Mouse (Mus musculus): ENCODE data around the gene G0s2. TPM values are rescaled to one million over a fixed set of nuclear protein-coding genes. Genes with fewer than 3 reads are reported as not detected.

Gene G0s2
- total and polyA plus RNA-seq, 3 experiments: not detected

DNA sequence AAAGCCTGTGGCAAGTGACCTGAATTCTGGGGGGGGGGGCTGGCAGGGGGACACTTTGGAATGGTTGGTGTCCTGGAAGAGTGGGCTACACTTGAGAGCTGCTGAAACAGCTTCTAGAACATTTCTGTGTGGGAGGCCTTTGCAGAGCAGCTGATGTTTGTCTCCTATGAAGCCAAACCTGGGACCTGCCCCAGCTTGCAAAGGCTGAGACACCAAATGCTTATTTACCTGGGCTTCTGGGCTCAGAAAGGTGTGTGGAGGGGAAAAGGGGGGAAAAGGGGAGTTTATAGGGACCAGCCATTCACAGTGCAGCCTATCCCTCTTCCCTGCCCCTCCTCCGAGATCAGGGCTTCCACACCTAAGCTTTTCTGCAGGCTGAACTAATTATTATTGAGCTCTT lies 27.0 kb upstream of the G0s2 start:
- Histone ChIP-seq H3K27ac (ENCODE audit: insufficient read depth, low read depth) (no peak overlapping the region), H3K4me2 (ENCODE audit: insufficient read depth, low read depth, poor library complexity, severe bottlenecking) (no peak overlapping the region), H3K4me1 (ENCODE audit: control insufficient read depth in 1 of 2, insufficient read depth in 2 of 2) (peaks cover 0 to 15% of the 10 kb centered on the region in 2 experiments; a peak in 2 of 4 replicates), H3K36me3 (replicated peaks in 1 of 2; ENCODE audit: control insufficient read depth in 1 of 2, insufficient read depth in 1 of 2, low read length in 1 of 2) (no peaks in the 10 kb centered on the region), H3K27me3 (replicated peaks) (no peaks in the 10 kb centered on the region), H3K9ac (ENCODE audit: insufficient read depth, low read depth) (no peak overlapping the region), H3K79me2 (replicated peaks; ENCODE audit: control insufficient read depth, extremely low read depth, insufficient read depth, poor library complexity, severe bottlenecking) (no peaks in the 10 kb centered on the region), H3K9me3 (replicated peaks; ENCODE audit: low read length) (no peaks in the 10 kb centered on the region), H3K4me3 (replicated peaks in 1 of 3; ENCODE audit: low read depth in 2 of 3, low read length in 2 of 3, poor library complexity in 1 of 3) (no peak overlapping the region)
- in situ Hi-C loops (cut with MboI; ENCODE audit: low pct_ligation_motif_present, low pct_unique_long_range_greater_than_20kb, low sequenced_read_pairs) (no loop called here), dilution Hi-C loops (cut with MboI; ENCODE audit: extremely low pct_ligation_motif_present, extremely low pct_unique_long_range_greater_than_20kb, low sequenced_read_pairs) (no loop called here)
- TF ChIP-seq USF1 (IDR thresholded peaks at IDR 0.05; ENCODE audit: low read depth, low read length): no peak
- TF ChIP-seq ELF1 (IDR thresholded peaks at IDR 0.05; ENCODE audit: low read depth, low read length): no peak
- TF ChIP-seq USF2 (conservative IDR thresholded peaks at IDR 0.05; ENCODE audit: low read depth, low read length): no peak
- no peak for TF ChIP-seq MYC (IDR thresholded peaks at IDR 0.05; ENCODE audit: low read depth, low read length)
- no peak for TF ChIP-seq ZC3H11A (IDR thresholded peaks at IDR 0.05; ENCODE audit: low read depth, low read length)
- TF ChIP-seq KAT2A (IDR thresholded peaks at IDR 0.05; ENCODE audit: insufficient replicate concordance, low read length): no peak
- DNase-seq (ENCODE audit: extremely low read depth): no peak

DNA sequence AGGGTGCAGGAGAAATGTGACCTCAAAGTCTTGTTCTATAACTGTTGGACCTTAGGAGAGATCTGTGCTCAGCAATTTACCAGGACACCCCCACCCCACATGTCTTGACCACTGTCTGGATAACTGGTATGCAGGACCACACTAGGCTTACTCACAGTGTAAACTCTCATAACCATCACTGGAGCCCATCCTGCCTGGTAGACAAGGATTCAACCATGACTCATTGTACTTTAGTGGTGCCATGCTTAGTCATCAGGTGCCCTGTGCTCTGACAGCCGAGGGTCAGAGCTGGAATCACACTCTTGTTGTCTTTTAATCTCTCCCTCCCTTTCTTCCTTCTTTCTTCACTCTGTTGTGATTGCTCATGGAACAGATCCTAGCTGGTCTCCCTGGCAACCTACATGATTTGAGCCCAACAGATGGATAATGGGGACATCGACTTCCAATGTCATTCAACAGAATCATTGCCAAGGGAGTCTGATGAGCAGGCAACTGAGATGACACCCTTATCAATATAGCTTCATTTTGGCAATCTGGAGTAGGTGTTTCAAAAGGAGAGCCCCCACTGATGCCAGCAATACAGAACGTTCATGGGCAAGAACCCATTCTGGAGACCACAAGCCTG lies 25.2 kb upstream of the G0s2 start:
- no peak for DNase-seq (ENCODE audit: extremely low read depth)
- no peaks in the 10 kb centered on the region for H3K79me2 ChIP-seq (replicated peaks; ENCODE audit: control insufficient read depth, extremely low read depth, insufficient read depth, poor library complexity, severe bottlenecking)
- no peak overlapping the region for H3K4me3 ChIP-seq (replicated peaks in 1 of 3; ENCODE audit: low read depth in 2 of 3, low read length in 2 of 3, poor library complexity in 1 of 3)
- no peaks in the 10 kb centered on the region for H3K27me3 ChIP-seq (replicated peaks)
- no peak overlapping the region for H3K4me2 ChIP-seq (ENCODE audit: insufficient read depth, low read depth, poor library complexity, severe bottlenecking)
- no peaks in the 10 kb centered on the region for H3K9me3 ChIP-seq (replicated peaks; ENCODE audit: low read length)
- H3K36me3 ChIP-seq (replicated peaks in 1 of 2; ENCODE audit: control insufficient read depth in 1 of 2, insufficient read depth in 1 of 2, low read length in 1 of 2): no peaks in the 10 kb centered on the region
- peaks cover 0 to 5% of the 10 kb centered on the region in 2 experiments; a peak in 2 of 4 replicates for H3K4me1 ChIP-seq (ENCODE audit: control insufficient read depth in 1 of 2, insufficient read depth in 2 of 2)
- H3K27ac ChIP-seq (ENCODE audit: insufficient read depth, low read depth): no peak overlapping the region
- dilution Hi-C loops (cut with MboI; ENCODE audit: extremely low pct_ligation_motif_present, extremely low pct_unique_long_range_greater_than_20kb, low sequenced_read_pairs) (no loop called here), in situ Hi-C loops (cut with MboI; ENCODE audit: low pct_ligation_motif_present, low pct_unique_long_range_greater_than_20kb, low sequenced_read_pairs) (no loop called here)
- no peak overlapping the region for H3K9ac ChIP-seq (ENCODE audit: insufficient read depth, low read depth)
- TF ChIP-seq UBTF (IDR thresholded peaks at IDR 0.05; ENCODE audit: low read depth, low read length): no peak
- no peak for TF ChIP-seq MXI1 (IDR thresholded peaks at IDR 0.05; ENCODE audit: low read depth, low read length)
- no peak for TF ChIP-seq ZKSCAN1 (IDR thresholded peaks at IDR 0.05; ENCODE audit: borderline replicate concordance, low read depth, low read length)
- TF ChIP-seq HCFC1 (IDR thresholded peaks at IDR 0.05; ENCODE audit: low read depth, low read length): no peak
- no peak for TF ChIP-seq GABPA (IDR thresholded peaks at IDR 0.05; ENCODE audit: insufficient replicate concordance, low read depth, low read length)
- TF ChIP-seq SMC3 (IDR thresholded peaks at IDR 0.05; ENCODE audit: low read depth, low read length): no peak
- no peak for TF ChIP-seq BHLHE40 (IDR thresholded peaks at IDR 0.05; ENCODE audit: low read depth, low read length)
- no peak for TF ChIP-seq CHD2 (IDR thresholded peaks at IDR 0.05; ENCODE audit: low read length)
- TF ChIP-seq RCOR1 (conservative IDR thresholded peaks at IDR 0.05; ENCODE audit: low read depth, low read length): no peak
- TF ChIP-seq ELF1 (IDR thresholded peaks at IDR 0.05; ENCODE audit: low read depth, low read length): no peak
- TF ChIP-seq TBP (conservative IDR thresholded peaks at IDR 0.05; ENCODE audit: low read depth, low read length): no peak
- no peak for TF ChIP-seq MYC (IDR thresholded peaks at IDR 0.05; ENCODE audit: low read depth, low read length)
- TF ChIP-seq ETS1 (conservative IDR thresholded peaks at IDR 0.05; ENCODE audit: low read depth, low read length): no peak
- no peak for TF ChIP-seq ZC3H11A (IDR thresholded peaks at IDR 0.05; ENCODE audit: low read depth, low read length)
- TF ChIP-seq EP300 (IDR thresholded peaks at IDR 0.05; ENCODE audit: low read length): no peak
- TF ChIP-seq MAZ (IDR thresholded peaks at IDR 0.05; ENCODE audit: low read depth, low read length): no peak
- TF ChIP-seq MAX (IDR thresholded peaks at IDR 0.05; ENCODE audit: low read length): no peak
- no peak for TF ChIP-seq IRF4 (IDR thresholded peaks at IDR 0.05; ENCODE audit: low read depth, low read length)
- no peak for TF ChIP-seq MEF2A (IDR thresholded peaks at IDR 0.05; ENCODE audit: borderline replicate concordance, low read depth, low read length)
